Mouse (Mus musculus) embryonic fibroblast, embryonic 13.5 days (primary cell): Measurements from ENCODE around the gene Slc1a5. TPM values are rescaled to one million over a fixed set of nuclear protein-coding genes. Genes with fewer than 3 reads are reported as not detected.

ENCODE experiments used
- H3K27ac ChIP-seq: 2 replicates; pipeline ENCODE4 v1.5.1; 2012; ENCODE audit warnings: low read length, control low read depth, inconsistent platforms; ENCODE audit not compliant: insufficient read depth
- H3K4me1 ChIP-seq: 2 replicates; pipeline ENCODE4 v1.6.1; 2011; ENCODE audit warnings: low read length; ENCODE audit not compliant: control insufficient read depth, insufficient read depth
- H3K4me3 ChIP-seq: 2 replicates; pipeline ENCODE4 v1.5.1; 2011; ENCODE audit warnings: mild to moderate bottlenecking, control low read depth, low read length; ENCODE audit not compliant: insufficient read depth
- CTCF ChIP-seq: IDR thresholded peaks from 2 replicates; pipeline ENCODE4 v1.5.1; 2011; ENCODE audit warnings: mild to moderate bottlenecking, control low read depth, low read length, moderate library complexity, borderline replicate concordance; ENCODE audit not compliant: insufficient read depth
- POLR2A ChIP-seq: IDR thresholded peaks from 2 replicates; pipeline ENCODE4 v1.6.1; 2011; ENCODE audit warnings: low read depth, mild to moderate bottlenecking, control low read depth, low read length, moderate library complexity
- polyA plus RNA-seq: library from polyadenylated mRNA; stranded (reverse); fragments of >200 nt; gene quantifications from 2 replicates; pipeline ENCODE4 v1.2.4, GENCODE M21; 2011; ENCODE audit warnings: low read depth; ENCODE audit not compliant: missing spikeins, insufficient read length

The Slc1a5 gene
- polyA plus RNA-seq, 1 experiment, result 74.5 TPM

DNA sequence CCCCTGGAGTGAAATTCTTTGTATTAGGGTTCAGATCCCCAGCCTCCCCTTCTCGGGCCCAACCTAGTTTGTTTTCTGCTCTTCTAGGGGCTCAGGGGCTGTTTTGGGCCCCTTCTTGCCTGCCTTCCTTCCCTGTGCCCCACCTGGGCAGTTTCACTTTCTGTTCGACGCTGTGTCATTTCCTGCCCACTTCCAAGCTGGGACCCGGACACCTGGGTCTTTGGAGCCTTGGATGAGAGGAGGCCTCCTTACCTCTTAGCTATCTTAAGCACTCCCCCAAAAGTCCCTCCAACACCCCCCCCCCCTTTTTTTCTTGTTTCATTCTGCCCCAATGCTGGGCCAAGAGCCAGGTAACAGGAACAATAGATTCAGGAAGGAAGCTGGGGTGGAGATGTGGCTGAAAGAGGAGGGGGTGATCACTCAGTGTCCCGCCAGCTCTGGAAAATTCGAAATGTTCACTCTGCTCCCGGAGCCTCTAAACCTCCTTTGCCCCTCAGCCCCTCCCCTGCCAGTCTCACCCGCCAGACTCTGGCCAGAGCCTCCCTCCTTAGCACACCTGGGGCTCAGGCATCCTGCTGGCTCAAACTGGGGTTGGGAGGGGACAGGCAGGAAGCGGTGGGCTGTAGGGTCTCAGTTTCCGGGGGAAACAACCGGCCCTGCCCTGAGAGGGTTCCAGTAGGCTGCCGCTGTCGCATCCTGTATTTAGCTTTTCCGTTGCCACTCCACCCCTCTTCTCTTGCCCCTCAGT lies 64.1 kb downstream of the Slc1a5 start:
- 0 out of 2 replicates have a peak overlapping the region, but pooled peaks have one; percentile 14 for H3K27ac ChIP-seq
- H3K4me3 ChIP-seq, result peak overlapping the region; percentile 59
- peaks cover 2% of the 10 kb centered on the region; the same call in 1 of the 2 replicates for H3K4me1 ChIP-seq
- TF ChIP-seq POLR2A (no peak), CTCF (no peak)

DNA sequence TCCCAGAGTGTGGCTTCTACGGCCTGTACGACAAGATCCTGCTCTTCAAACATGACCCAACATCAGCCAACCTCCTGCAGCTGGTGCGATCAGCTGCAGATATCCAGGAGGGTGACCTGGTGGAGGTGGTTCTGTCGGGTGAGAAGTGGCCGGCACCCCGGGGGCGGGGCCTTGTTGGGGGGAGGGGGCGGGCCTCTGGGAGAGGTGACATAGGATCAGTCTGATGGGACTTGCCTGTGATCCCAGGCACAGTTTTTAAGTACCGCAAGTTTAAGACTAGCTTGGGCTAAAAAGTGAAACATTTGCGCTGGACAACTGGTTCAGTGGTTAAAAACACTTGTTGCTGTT lies 64.7 kb downstream of the Slc1a5 start:
- Histone ChIP-seq H3K4me3 (peak overlapping the region; percentile 59; the same call in 1 of the 2 replicates), H3K4me1 (peaks cover 2% of the 10 kb centered on the region; the same call in 1 of the 2 replicates), H3K27ac (no peak overlapping the region)
- no peak for TF ChIP-seq CTCF
- no peak for TF ChIP-seq POLR2A

- TF ChIP-seq CTCF, result no peak
- no peak for TF ChIP-seq POLR2A
- H3K4me3 ChIP-seq, result no peak overlapping the region
- peaks cover 2% of the 10 kb centered on the region; the same call in 1 of the 2 replicates for H3K4me1 ChIP-seq
- no peak overlapping the region for H3K27ac ChIP-seq
These were observed 65.6 kb downstream of the Slc1a5 start for GRCm38 (mm10) chr7:16846775-16847174.

- Histone ChIP-seq H3K4me1 (no peaks in the 10 kb centered on the region), H3K27ac (no peak overlapping the region), H3K4me3 (no peak overlapping the region)
- TF ChIP-seq POLR2A, result no peak
- TF ChIP-seq CTCF, result no peak
These were observed 66.4 kb downstream of the Slc1a5 start for GRCm38 (mm10) chr7:16847507-16847906.

Other genes with a start within 250 kb of the Slc1a5 start
- 68.4 and 71.0 TPM in 2 replicates for gene Arhgap35, start 166.3 kb upstream of the Slc1a5 start, polyA plus RNA-seq
- not detected in 2 replicates for gene Ceacam15, start 105.6 kb upstream of the Slc1a5 start, polyA plus RNA-seq
- gene Ceacam9, start 59.4 kb upstream of the Slc1a5 start, polyA plus RNA-seq, result not detected in 2 replicates
- gene Ap2s1, start 42.9 kb upstream of the Slc1a5 start, polyA plus RNA-seq, result 118 and 124 TPM in 2 replicates
- 58.4 and 67.1 TPM in 2 replicates for gene Strn4, start 34.5 kb downstream of the Slc1a5 start, polyA plus RNA-seq
- 21.0 and 25.2 TPM in 2 replicates for gene Fkrp, start 35.4 kb downstream of the Slc1a5 start, polyA plus RNA-seq
- gene Prkd2, start 61.6 kb downstream of the Slc1a5 start, polyA plus RNA-seq, result 17.2 and 17.8 TPM in 2 replicates
- gene Dact3, start 94.0 kb downstream of the Slc1a5 start, polyA plus RNA-seq, result 34.8 and 37.3 TPM in 2 replicates
- 24.1 and 24.7 TPM in 2 replicates for gene Gng8, start 110.4 kb downstream of the Slc1a5 start, polyA plus RNA-seq
- 1.4 and 1.6 TPM in 2 replicates for gene Ptgir, start 125.2 kb downstream of the Slc1a5 start, polyA plus RNA-seq
- gene Calm3, start 142.8 kb downstream of the Slc1a5 start, polyA plus RNA-seq, result 520 and 588 TPM in 2 replicates
- gene Pnmal2, start 163.3 kb downstream of the Slc1a5 start, polyA plus RNA-seq, result 0.73 and 1.3 TPM in 2 replicates
- gene Pnmal1, start 178.3 kb downstream of the Slc1a5 start, polyA plus RNA-seq, result not detected in 2 replicates
- not detected in 2 replicates for gene Gm42372, start 201.7 kb downstream of the Slc1a5 start, polyA plus RNA-seq
- 9.4 and 15.0 TPM in 2 replicates for gene Ccdc8, start 211.4 kb downstream of the Slc1a5 start, polyA plus RNA-seq
- 63.2 and 72.7 TPM in 2 replicates for gene Ppp5c, start 246.6 kb downstream of the Slc1a5 start, polyA plus RNA-seq